Comparison of ENCODE assay signal across 24 mouse cellular contexts in genomic region chr11:97866091-97866888, GRCm38 (mm10). TPM values are rescaled to one million over a fixed set of nuclear protein-coding genes. Genes with fewer than 3 reads are reported as not detected.
A peak's percentile ranks its signal among the peaks of the same experiment; 100 is the strongest.
DNase-seq lines count a peak whose midpoint lies in the region; ATAC-seq and TF ChIP-seq lines count a peak whose summit lies in the region.
"Had no signal": no experiment of that assay in that cellular context is flagged by ENCODE, and none has a peak within 500 bp of the region (broad histone marks: within the 10 kb centered on the region; RNA-seq: fewer than 3 reads in every experiment).

No protein-coding gene starts in this region.

- ATAC-seq in kidney, embryonic 16.5 days (ENCODE audit: low FRiP score, low TSS enrichment), result no peak
- 0 out of 2 replicates have a peak, but pooled peaks have one; percentile 18 for ATAC-seq in liver, embryonic 14.5 days (ENCODE audit: insufficient read depth)
- ATAC-seq: forebrain, embryonic 16.5 days; midbrain, embryonic 13.5 days had no signal

- no peaks in the 10 kb centered on the region for H3K79me2 ChIP-seq in CH12.LX (replicated peaks; ENCODE audit: control insufficient read depth, extremely low read depth, insufficient read depth, poor library complexity, severe bottlenecking)

- TF ChIP-seq RAD21 in CH12.LX (IDR thresholded peaks at IDR 0.05; ENCODE audit: low read depth, low read length), result no peak

- dilution Hi-C loops in CH12.LX (cut with MboI; ENCODE audit: extremely low pct_ligation_motif_present, extremely low pct_unique_long_range_greater_than_20kb, low sequenced_read_pairs), result no loop called here

- in situ Hi-C loops in CH12.LX (cut with MboI; ENCODE audit: low pct_ligation_motif_present, low pct_unique_long_range_greater_than_20kb, low sequenced_read_pairs), result no loop called here

- TF ChIP-seq EP300 in CH12.LX (IDR thresholded peaks at IDR 0.05; ENCODE audit: low read length), result no peak
- no peak for TF ChIP-seq EP300 in liver, embryonic 14.5 days (IDR thresholded peaks at IDR 0.05; ENCODE audit: low read depth)

- H3K9ac ChIP-seq in kidney, embryonic 16.5 days (replicated peaks; ENCODE audit: low read length), result no peak overlapping the region
- no peak overlapping the region for H3K9ac ChIP-seq in CH12.LX (ENCODE audit: insufficient read depth, low read depth)
- H3K9ac ChIP-seq in liver, embryonic 14.5 days (replicated peaks), result no peak overlapping the region
- H3K9ac ChIP-seq: embryonic facial prominence, embryonic 13.5 days; heart, embryonic 13.5 days; hindbrain, embryonic 14.5 days; limb, embryonic 13.5 days; midbrain, embryonic 13.5 days; neural tube, embryonic 13.5 days had no signal

- no peak for TF ChIP-seq POLR2A in CH12.LX (IDR thresholded peaks at IDR 0.05; ENCODE audit: low read depth, low read length)

- no peak overlapping the region for H3K4me2 ChIP-seq in kidney, embryonic 16.5 days (replicated peaks; ENCODE audit: low read depth, low read length)
- H3K4me2 ChIP-seq in CH12.LX (ENCODE audit: insufficient read depth, low read depth, poor library complexity, severe bottlenecking), result no peak overlapping the region
- H3K4me2 ChIP-seq in liver, embryonic 14.5 days (ENCODE audit: low read depth), result no peak overlapping the region
- H3K4me2 ChIP-seq: embryonic facial prominence, embryonic 13.5 days; heart, embryonic 13.5 days; hindbrain, embryonic 14.5 days; limb, embryonic 13.5 days; midbrain, embryonic 13.5 days; neural tube, embryonic 13.5 days had no signal

- no peaks in the 10 kb centered on the region for H3K27me3 ChIP-seq in kidney, embryonic 16.5 days (ENCODE audit: insufficient read depth, low read length)
- no peaks in the 10 kb centered on the region for H3K27me3 ChIP-seq in CH12.LX (replicated peaks)
- H3K27me3 ChIP-seq in liver, embryonic 14.5 days (ENCODE audit: control insufficient read depth, insufficient read depth, low read length), result no peaks in the 10 kb centered on the region
- H3K27me3 ChIP-seq: embryonic facial prominence, embryonic 13.5 days; heart, embryonic 13.5 days; limb, embryonic 13.5 days; midbrain, embryonic 13.5 days; neural tube, embryonic 13.5 days had no signal

- DNase-seq in kidney, adult 11 months, result peak; percentile 32
- no peak for DNase-seq in kidney, postnatal 4 days
- DNase-seq in kidney, postnatal 25 days, result peak; percentile 25 to 51
- no peak for DNase-seq in CH12.LX (ENCODE audit: extremely low read depth)
- DNase-seq in liver, embryonic 14.5 days (ENCODE audit: low read depth in 3 of 3, low spot score in 3 of 3), result peak in 1 of 3 experiments; percentile 22
- DNase-seq in cerebellum, postnatal 10 days, result no peak
- no peak for DNase-seq in spleen, postnatal 10 days (ENCODE audit: low spot score in 2 of 2)
- DNase-seq: adrenal gland, postnatal 25 days; cerebellum, adult 11-12 months; cerebellum, adult 9-11 months; heart, postnatal 10 days; layer of hippocampus, adult 9-11 months; lung, adult 18-20 months; lung, postnatal 10 days had no signal

- 95% methylated on average over 3 of the region's 3 CpGs for WGBS in kidney, embryonic 16.5 days
- whole genome bisulfite sequencing in liver, embryonic 14.5 days (ENCODE audit: insufficient replicate concordance), result 72% methylated on average over 3 of the region's 3 CpGs

- H3K9me3 ChIP-seq in kidney, embryonic 16.5 days (ENCODE audit: low read length), result no peaks in the 10 kb centered on the region
- H3K9me3 ChIP-seq in CH12.LX (replicated peaks; ENCODE audit: low read length), result no peaks in the 10 kb centered on the region
- H3K9me3 ChIP-seq in liver, embryonic 14.5 days (ENCODE audit: control insufficient read depth, low read length), result no peaks in the 10 kb centered on the region
- H3K9me3 ChIP-seq: embryonic facial prominence, embryonic 13.5 days; forebrain, embryonic 10.5 days; heart, embryonic 13.5 days; limb, embryonic 13.5 days; midbrain, embryonic 13.5 days; neural tube, embryonic 13.5 days had no signal

- no peak overlapping the region for H3K27ac ChIP-seq in kidney, embryonic 16.5 days (ENCODE audit: low read length)
- no peak overlapping the region for H3K27ac ChIP-seq in CH12.LX (ENCODE audit: insufficient read depth, low read depth)
- no peak overlapping the region for H3K27ac ChIP-seq in liver, embryonic 14.5 days
- H3K27ac ChIP-seq: embryonic facial prominence, embryonic 13.5 days; forebrain, embryonic 10.5 days; heart, embryonic 13.5 days; hindbrain, embryonic 14.5 days; limb, embryonic 13.5 days; macrophage; midbrain, embryonic 13.5 days; neural tube, embryonic 13.5 days had no signal

- 0 out of 4 replicates have a peak, but pooled peaks of 1 of the 2 experiments have one; percentile 7 for TF ChIP-seq CTCF in CH12.LX (conservative IDR thresholded peaks at IDR 0.05 in 1 of 2, IDR thresholded peaks at IDR 0.05 in 1 of 2; ENCODE audit: low read depth in 2 of 2, low read length in 2 of 2)
- TF ChIP-seq CTCF in liver, embryonic 14.5 days (IDR thresholded peaks at IDR 0.05; ENCODE audit: low read depth), result no peak

- no peak overlapping the region for H3K4me3 ChIP-seq in kidney, embryonic 16.5 days (ENCODE audit: low read length)
- no peak overlapping the region for H3K4me3 ChIP-seq in CH12.LX (replicated peaks in 1 of 3; ENCODE audit: low read depth in 2 of 3, low read length in 2 of 3, poor library complexity in 1 of 3)
- no peak overlapping the region for H3K4me3 ChIP-seq in liver, embryonic 14.5 days (ENCODE audit: insufficient read depth in 1 of 2, low read depth in 2 of 2, low read length in 2 of 2)
- H3K4me3 ChIP-seq: embryonic facial prominence, embryonic 13.5 days; forebrain, embryonic 10.5 days; heart, embryonic 13.5 days; limb, embryonic 13.5 days; midbrain, embryonic 13.5 days; neural tube, embryonic 13.5 days had no signal

- H3K4me1 ChIP-seq in kidney, embryonic 16.5 days (ENCODE audit: insufficient read depth, low read length), result no peaks in the 10 kb centered on the region
- no peaks in the 10 kb centered on the region for H3K4me1 ChIP-seq in CH12.LX (ENCODE audit: control insufficient read depth in 1 of 2, insufficient read depth in 2 of 2)
- no peaks in the 10 kb centered on the region; a peak in 1 of 4 replicates for H3K4me1 ChIP-seq in liver, embryonic 14.5 days (replicated peaks; ENCODE audit: control insufficient read depth in 2 of 2, insufficient read depth in 2 of 2, low read length in 1 of 2)
- H3K4me1 ChIP-seq: embryonic facial prominence, embryonic 13.5 days; forebrain, embryonic 10.5 days; heart, embryonic 13.5 days; limb, embryonic 13.5 days; midbrain, embryonic 13.5 days; neural tube, embryonic 13.5 days had no signal

- H3K36me3 ChIP-seq in kidney, embryonic 16.5 days (ENCODE audit: insufficient read depth, low read length), result no peaks in the 10 kb centered on the region
- H3K36me3 ChIP-seq in CH12.LX (replicated peaks in 1 of 2; ENCODE audit: control insufficient read depth in 1 of 2, insufficient read depth in 1 of 2, low read length in 1 of 2), result no peaks in the 10 kb centered on the region
- no peaks in the 10 kb centered on the region for H3K36me3 ChIP-seq in liver, embryonic 14.5 days (replicated peaks; ENCODE audit: control insufficient read depth, insufficient read depth, low read depth)
- H3K36me3 ChIP-seq: embryonic facial prominence, embryonic 13.5 days; forebrain, embryonic 10.5 days; heart, embryonic 13.5 days; limb, embryonic 13.5 days; midbrain, embryonic 13.5 days; neural tube, embryonic 13.5 days had no signal

TF ChIP-seq in CH12.LX, 34 proteins besides CTCF, POLR2A, EP300 and RAD21:
- TF ChIP-seq NRF1 (IDR thresholded peaks at IDR 0.05; ENCODE audit: low read depth, low read length) (no peak), RCOR1 (conservative IDR thresholded peaks at IDR 0.05; ENCODE audit: low read depth, low read length) (no peak), TBP (conservative IDR thresholded peaks at IDR 0.05; ENCODE audit: low read depth, low read length) (peak; percentile 93)

RNA-seq across cellular contexts. Expression of gene Fbxo47, which starts 17.7 kb away (rescaled TPM):
- 0.45 and 0.46 TPM in 2 replicates for polyA plus RNA-seq in kidney, embryonic 16.5 days (2015; fragmentation: Nextera tagmentation; extraction: Ambion mirVana)
- total RNA-seq in CH12.LX (2012; rRNA removed), result 0.80 and 1.1 TPM in 2 replicates
- 2.1 and 3.0 TPM in 2 replicates for total RNA-seq in CH12.LX (2014; rRNA removed)
- polyA plus RNA-seq in CH12.LX (2012; ENCODE audit: insufficient read length, low read depth), result 1.8 and 2.0 TPM in 2 replicates
- polyA plus RNA-seq in liver, embryonic 14.5 days (2012; rRNA removed), result 0.17 and 0.30 TPM in 2 replicates
- polyA plus RNA-seq in liver, embryonic 14.5 days (2014; fragmentation: Nextera tagmentation; extraction: Ambion mirVana), result 0.28 and 0.51 TPM in 2 replicates

RNA-seq across cellular contexts. Expression of gene B230217C12Rik, which starts 25.7 kb away (rescaled TPM):
- 4.3 and 6.7 TPM in 2 replicates for polyA plus RNA-seq in kidney, embryonic 16.5 days (2015; fragmentation: Nextera tagmentation; extraction: Ambion mirVana)
- total RNA-seq in CH12.LX (2012; rRNA removed), result 4.6 and 4.9 TPM in 2 replicates
- 13.7 and 14.0 TPM in 2 replicates for total RNA-seq in CH12.LX (2014; rRNA removed)
- polyA plus RNA-seq in CH12.LX (2012; ENCODE audit: insufficient read length, low read depth), result 11.9 and 12.4 TPM in 2 replicates
- 0.60 and 0.81 TPM in 2 replicates for polyA plus RNA-seq in liver, embryonic 14.5 days (2012; rRNA removed)
- polyA plus RNA-seq in liver, embryonic 14.5 days (2014; fragmentation: Nextera tagmentation; extraction: Ambion mirVana), result 0.19 and 0.63 TPM in 2 replicates

Comparison
In these comparisons a context has a peak if more than half of its experiments do, and no peak if none do; other contexts are left out.
1. DNase-seq: peak in kidney, adult 11 months (single experiment) and kidney, postnatal 25 days (2 of 2); none in kidney, postnatal 4 days (0 of 2), CH12.LX (single experiment), cerebellum, postnatal 10 days (0 of 2) and spleen, postnatal 10 days (0 of 2).